Mouse (Mus musculus) testis, adult 2 months (tissue): ENCODE measurements at regions not wholly inside any gene's neighbourhood (a gene's known extent, or its start where the extent isn't known, plus 50 kb on each side); places are given as distances from the start of the nearest gene placed in this dataset.

ENCODE experiments used
- H3K27ac ChIP-seq: fragments of 200-500 bp; 2 replicates; pipeline ENCODE4 v1.5.1; 2012; ENCODE audit warnings: low read depth, low read length; ENCODE audit not compliant: control insufficient read depth, insufficient read depth
- H3K27me3 ChIP-seq: fragments of 200-500 bp; 2 replicates; pipeline ENCODE4 v1.6.1; 2012; ENCODE audit warnings: mild to moderate bottlenecking, low read length, moderate library complexity; ENCODE audit not compliant: control insufficient read depth, insufficient read depth
- H3K36me3 ChIP-seq: fragments of 200-500 bp; 2 replicates; pipeline ENCODE4 v1.6.1; 2012; ENCODE audit warnings: mild to moderate bottlenecking, low read length; ENCODE audit not compliant: control insufficient read depth, insufficient read depth
- H3K4me1 ChIP-seq: fragments of 200-500 bp; 2 replicates; pipeline ENCODE4 v1.6.1; 2012; ENCODE audit warnings: low read length; ENCODE audit not compliant: control insufficient read depth, insufficient read depth
- H3K4me3 ChIP-seq: fragments of 200-500 bp; 2 replicates; pipeline ENCODE4 v1.5.1; 2012; ENCODE audit warnings: low read depth, mild to moderate bottlenecking, low read length, moderate library complexity, mixed read lengths; ENCODE audit not compliant: control insufficient read depth
- CTCF ChIP-seq: fragments of 200-500 bp; IDR thresholded peaks from 2 replicates; pipeline ENCODE4 v1.5.1; 2012; ENCODE audit warnings: low read depth, mild to moderate bottlenecking, inconsistent platforms, low read length, moderate library complexity; ENCODE audit not compliant: control insufficient read depth, insufficient read depth, insufficient replicate concordance
- POLR2A ChIP-seq: fragments of 200-500 bp; IDR thresholded peaks from 2 replicates; pipeline ENCODE4 v1.6.1; 2012; ENCODE audit warnings: low read depth, mild to moderate bottlenecking, inconsistent platforms, low read length, moderate library complexity; ENCODE audit not compliant: control insufficient read depth

- H3K27ac ChIP-seq, result no peak overlapping the region
- no peaks in the 10 kb centered on the region for H3K27me3 ChIP-seq
- H3K4me3 ChIP-seq, result no peak overlapping the region
- TF ChIP-seq CTCF, result no peak
- TF ChIP-seq POLR2A, result no peak
- H3K4me1 ChIP-seq, result no peaks in the 10 kb centered on the region
- no peaks in the 10 kb centered on the region for H3K36me3 ChIP-seq
Measured at GRCm38 (mm10) chr7:136483237-136483636, 411.2 kb upstream of the Mgmt start.

DNA sequence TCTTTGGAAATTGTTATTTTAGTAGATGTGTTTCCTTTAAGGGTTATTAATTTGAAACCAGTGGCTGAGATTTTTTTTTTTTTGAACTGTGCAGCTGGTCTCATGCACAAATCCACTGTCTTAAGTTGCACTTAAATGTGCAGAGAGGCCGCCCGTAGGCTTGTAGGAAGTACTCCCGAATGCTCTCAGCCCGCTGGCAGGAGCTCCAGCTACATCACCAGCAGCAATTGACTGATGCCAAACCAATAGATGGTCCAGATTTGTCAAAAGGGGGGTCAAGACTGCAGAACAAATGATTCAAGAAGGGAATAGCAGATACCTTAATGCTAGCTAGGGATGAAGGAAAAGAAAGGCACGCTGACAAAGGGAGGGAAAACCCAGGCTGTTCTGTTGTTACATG, 406.9 kb upstream of the Mgmt start:
- Histone ChIP-seq H3K36me3 (no peaks in the 10 kb centered on the region), H3K27ac (no peak overlapping the region), H3K4me3 (no peak overlapping the region), H3K27me3 (no peaks in the 10 kb centered on the region), H3K4me1 (no peaks in the 10 kb centered on the region)
- TF ChIP-seq POLR2A (no peak), CTCF (no peak)

DNA sequence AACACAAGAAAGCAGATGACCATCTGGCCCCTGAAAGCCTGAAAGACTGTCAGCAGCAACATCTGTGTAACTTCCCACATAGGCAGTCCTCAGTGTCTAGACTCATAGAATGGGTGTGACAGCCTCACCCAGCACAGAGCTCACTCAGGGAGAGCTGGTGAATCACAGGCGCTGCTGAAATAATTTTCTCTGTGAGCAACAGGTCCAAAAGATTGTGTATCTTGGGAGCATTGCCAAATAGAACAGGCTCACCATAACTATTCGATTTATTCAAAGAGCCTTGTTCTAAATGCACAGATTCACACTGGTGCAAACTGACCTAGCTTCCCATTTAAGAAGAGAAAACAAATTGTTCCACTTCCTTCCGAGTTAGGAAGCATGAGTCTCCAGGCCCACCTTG, 399.6 kb upstream of the Mgmt start:
- TF ChIP-seq CTCF (no peak), POLR2A (no peak)
- no peak overlapping the region for H3K4me3 ChIP-seq
- no peaks in the 10 kb centered on the region for H3K27me3 ChIP-seq

DNA sequence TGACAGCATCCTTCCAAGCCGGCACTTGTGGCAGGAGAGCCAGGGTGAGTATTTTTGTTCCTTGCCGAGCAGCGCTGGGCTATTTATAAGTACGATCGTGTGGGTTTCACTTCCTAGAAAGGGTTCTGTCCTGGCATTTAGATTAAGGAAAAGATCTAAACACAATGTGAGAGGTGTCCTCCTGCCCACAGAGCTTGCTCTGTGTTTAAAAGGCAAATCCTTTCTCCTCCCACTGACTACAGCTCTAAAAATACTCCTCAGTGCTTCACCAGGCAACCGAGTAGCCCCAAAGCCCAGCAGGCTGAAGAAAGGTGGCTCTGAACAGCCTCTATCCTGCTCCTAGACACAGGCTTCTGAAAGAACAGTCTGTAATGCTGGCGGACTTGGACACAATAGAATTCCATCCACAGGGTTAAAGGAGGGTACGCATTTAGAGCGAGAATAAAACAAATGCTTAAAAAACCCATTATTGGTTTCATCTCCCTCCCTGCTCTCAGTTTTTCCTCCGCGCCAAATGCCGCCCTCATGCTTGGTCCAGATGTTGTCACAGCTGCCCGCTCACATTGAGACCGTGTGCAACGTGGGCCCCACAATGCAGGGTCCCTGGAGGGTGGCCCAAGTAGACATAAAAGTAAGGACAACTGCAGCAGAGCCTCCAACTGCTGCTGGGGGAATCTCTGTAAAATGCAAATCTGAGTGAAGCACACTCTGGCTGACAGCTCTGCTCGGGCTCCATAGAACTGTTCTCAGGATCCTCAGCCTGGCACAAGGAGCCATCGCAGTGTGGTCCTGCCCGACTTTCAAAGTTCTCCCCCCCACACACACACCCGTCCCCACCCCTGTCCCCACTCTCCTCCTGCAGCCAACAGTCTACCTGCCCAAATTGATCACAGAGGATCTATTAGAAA, 397.8 kb upstream of the Mgmt start:
- TF ChIP-seq CTCF (no peak), POLR2A (no peak)
- Histone ChIP-seq H3K4me1 (no peaks in the 10 kb centered on the region), H3K27ac (no peak overlapping the region), H3K4me3 (no peak overlapping the region), H3K27me3 (no peaks in the 10 kb centered on the region), H3K36me3 (no peaks in the 10 kb centered on the region)

More for the DNA sequence above, 399.6 kb upstream of the Mgmt start:
- Histone ChIP-seq H3K4me1 (no peaks in the 10 kb centered on the region), H3K27ac (no peak overlapping the region), H3K36me3 (no peaks in the 10 kb centered on the region)

- H3K4me1 ChIP-seq, result no peaks in the 10 kb centered on the region
- no peak overlapping the region for H3K4me3 ChIP-seq
- no peaks in the 10 kb centered on the region for H3K27me3 ChIP-seq
- H3K27ac ChIP-seq, result no peak overlapping the region
- H3K36me3 ChIP-seq, result no peaks in the 10 kb centered on the region
- TF ChIP-seq POLR2A, result no peak
- TF ChIP-seq CTCF, result no peak
Measured at GRCm38 (mm10) chr7:136500059-136500458, 394.4 kb upstream of the Mgmt start.

DNA sequence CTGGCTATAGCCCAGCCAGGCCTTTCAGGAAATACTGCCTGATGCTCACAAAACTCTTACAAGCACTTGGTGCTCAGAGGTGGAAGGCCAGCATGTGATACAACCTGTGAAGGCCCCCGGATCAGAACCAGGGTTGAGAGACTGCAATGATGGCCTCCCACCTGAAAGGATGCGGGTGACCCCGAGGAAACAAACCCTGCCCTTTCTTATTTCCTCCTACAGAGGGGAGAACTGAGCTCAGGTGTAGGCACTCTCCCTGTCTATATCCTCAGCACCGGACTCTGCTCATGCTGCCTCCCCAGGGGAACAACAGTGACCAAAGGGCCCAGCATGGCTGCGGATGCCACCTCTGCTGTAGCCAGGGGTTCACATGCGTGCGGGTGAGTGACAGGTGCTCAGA, 393.3 kb upstream of the Mgmt start:
- Histone ChIP-seq H3K4me3 (no peak overlapping the region), H3K27ac (no peak overlapping the region), H3K4me1 (no peaks in the 10 kb centered on the region), H3K36me3 (no peaks in the 10 kb centered on the region), H3K27me3 (no peaks in the 10 kb centered on the region)
- TF ChIP-seq POLR2A, result no peak

GRCm38 (mm10) chr7:136501855-136502847, 392.3 kb upstream of the Mgmt start:
- no peak for TF ChIP-seq POLR2A
- no peak for TF ChIP-seq CTCF
- Histone ChIP-seq H3K4me1 (no peaks in the 10 kb centered on the region), H3K4me3 (no peak overlapping the region), H3K36me3 (no peaks in the 10 kb centered on the region), H3K27ac (no peak overlapping the region), H3K27me3 (no peaks in the 10 kb centered on the region)
